Mouse (Mus musculus) left cerebral cortex, postnatal 14 days (tissue): ENCODE results near the gene Aph1c. TPM values are rescaled to one million over a fixed set of nuclear protein-coding genes. Genes with fewer than 3 reads are reported as not detected.
"Not testable (repeated sequence)": the region's sequence is repeated elsewhere in the genome, so short reads cannot be mapped to it uniquely, and the experiment has no call there.

Experiments
- DNase-seq, 2 experiments: peaks; one replicate each; pipeline ENCODE4 v3.0.0; 2021 to 2022; ENCODE audit warnings: low spot score in 2 of 2, mixed read lengths in 1 of 2
- intact Hi-C: fragments of 180-260 bp; cut with DNase I; formaldehyde crosslinking; loops from one replicate; pipeline ENCODE4 v1.15.1; 2025
- total RNA-seq, 2 experiments: library from RNA; stranded (reverse); gene quantifications; 2 replicates each; pipeline ENCODE4 v1.2.3; 2021

Gene Aph1c
- total RNA-seq, 2 experiments from 2014 or later: 4.6 to 5.0 TPM

DNA sequence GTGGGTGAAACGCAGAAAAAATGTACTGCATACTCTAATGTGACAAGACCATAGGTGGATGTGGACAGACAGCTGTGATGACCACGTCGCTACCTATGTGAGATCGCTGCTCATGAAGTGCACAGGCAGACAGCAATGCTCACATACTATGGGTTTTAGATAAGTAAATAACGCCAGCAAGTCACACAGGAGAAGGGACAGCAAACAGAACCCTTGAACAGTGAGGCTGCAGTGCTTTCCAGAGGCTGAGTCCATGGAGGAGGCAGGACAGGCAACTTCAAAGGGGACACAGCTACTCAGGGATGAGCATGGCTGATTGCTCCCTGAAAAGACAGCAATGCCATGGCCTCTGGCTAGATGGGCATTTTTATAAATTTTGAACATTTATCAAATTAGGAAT lies 12.3 kb upstream of the Aph1c start:
- intact Hi-C loops: no loop called here

GRCm38 (mm10) chr9:66835097-66835480 lies 563 bp upstream of the Aph1c start:
- DNase-seq: no peak
- intact Hi-C loops: loop anchor here (2.0 kb wide), 1 partner anchor 104 kb away; no protein-coding TSS in a partner anchor

More for the DNA sequence above, 12.3 kb upstream of the Aph1c start:
- no peak for DNase-seq

- intact Hi-C loops: loop anchor here (2.0 kb wide), 1 partner anchor 105 kb away; no protein-coding TSS in a partner anchor
- DNase-seq: no peak
These were observed 675 bp downstream of the Aph1c start for GRCm38 (mm10) chr9:66833851-66834250.

DNA sequence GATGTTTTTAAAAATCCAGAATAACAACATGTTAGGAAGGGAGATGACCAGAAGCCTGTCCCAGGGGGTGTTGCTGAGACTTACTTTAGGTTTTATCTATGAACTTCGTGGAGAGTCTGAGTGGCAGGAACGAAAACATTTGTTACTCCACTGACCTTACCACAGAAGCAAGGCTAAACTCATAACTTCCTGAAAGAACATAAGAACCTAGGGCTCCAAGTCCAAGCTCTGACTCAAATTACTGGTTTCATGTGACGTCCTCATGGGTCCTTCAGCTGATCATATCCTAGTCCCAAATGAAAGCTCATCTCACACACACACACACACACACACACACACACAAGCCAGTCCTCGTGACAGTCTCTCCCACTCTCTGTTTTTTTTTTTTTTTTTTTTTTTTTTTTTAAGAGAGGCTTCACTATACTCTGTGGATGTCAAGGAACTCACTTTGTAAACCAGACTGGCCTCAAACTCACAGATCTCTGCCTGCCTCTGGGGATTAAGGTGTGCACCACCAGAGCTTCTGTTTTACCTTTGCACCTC lies 2.1 kb downstream of the Aph1c start:
- intact Hi-C loops: no loop called here
- no peak for DNase-seq

DNA sequence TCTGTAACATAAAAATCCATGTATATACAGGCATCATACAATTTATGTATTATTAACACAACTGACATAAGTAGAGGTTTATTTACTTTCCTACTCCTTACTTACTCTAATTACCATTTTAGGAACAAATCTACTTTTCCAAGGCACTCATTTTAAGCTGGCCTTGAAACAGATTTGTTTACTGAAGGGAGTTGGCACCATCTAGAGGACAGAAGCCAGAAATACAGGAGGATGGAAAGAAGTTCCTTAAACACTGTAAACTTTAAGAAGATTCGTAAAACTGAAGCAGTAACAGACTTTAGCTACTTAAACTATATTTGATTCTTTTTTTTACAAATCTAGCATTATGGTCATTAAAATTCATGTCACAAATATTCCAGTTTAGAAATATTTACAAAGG lies 8.5 kb downstream of the Aph1c start:
- intact Hi-C loops: loop anchor here (2.0 to 10.0 kb wide), 3 partner anchors 35 to 311 kb away; partner anchors contain the start of gene Fbxl22
- peak; percentile 60 to 61 for DNase-seq

DNA sequence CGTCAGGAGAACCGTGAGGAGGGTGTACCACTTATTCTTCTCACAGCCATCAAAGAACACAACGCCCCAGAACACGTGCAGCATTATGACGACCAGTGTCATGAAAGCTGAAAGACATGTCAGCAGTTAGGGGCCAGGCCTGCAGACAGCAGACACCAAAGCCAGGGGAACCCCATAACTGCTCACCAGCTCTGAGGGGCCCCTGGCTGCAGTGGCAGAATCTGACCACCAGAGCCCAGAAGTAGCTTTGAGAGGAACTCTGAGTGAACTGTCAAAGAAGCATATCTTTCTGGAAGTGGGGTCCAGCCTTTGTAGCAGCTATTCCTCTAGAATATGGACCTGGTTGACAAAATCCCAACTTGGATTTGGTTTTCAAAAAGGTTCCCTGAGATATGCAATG lies 12.3 kb downstream of the Aph1c start:
- DNase-seq: not testable (repeated sequence)
- intact Hi-C loops: loop anchor here (10.0 kb wide), 1 partner anchor 307 kb away; the partner anchor contains the start of gene Fbxl22

- DNase-seq: no peak
- intact Hi-C loops: loop anchor here (10.0 kb wide), 1 partner anchor 306 kb away; the partner anchor contains the start of gene Fbxl22
These were observed 13.5 kb downstream of the Aph1c start for GRCm38 (mm10) chr9:66820996-66821395.

DNA sequence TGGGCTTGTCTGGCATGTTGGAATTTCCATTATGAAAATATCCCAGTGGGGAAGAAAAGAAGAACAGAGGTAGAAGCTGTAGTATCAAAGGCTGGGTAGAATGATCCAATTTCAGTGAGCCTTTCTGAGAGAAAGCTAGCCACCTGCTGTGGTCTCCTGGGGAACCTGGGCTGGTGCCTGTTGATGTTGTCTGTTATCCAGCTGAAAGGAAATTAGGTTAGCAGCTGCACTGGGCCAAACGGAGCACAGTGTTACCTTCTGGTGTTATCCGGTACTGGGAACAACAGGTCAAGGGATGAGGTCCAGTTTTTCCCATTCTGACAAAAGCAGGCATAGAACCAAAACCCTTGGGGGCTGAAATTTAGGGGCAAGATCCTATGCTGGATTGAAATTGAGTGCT lies 21.1 kb downstream of the Aph1c start:
- no peak for DNase-seq
- intact Hi-C loops: no loop called here

DNA sequence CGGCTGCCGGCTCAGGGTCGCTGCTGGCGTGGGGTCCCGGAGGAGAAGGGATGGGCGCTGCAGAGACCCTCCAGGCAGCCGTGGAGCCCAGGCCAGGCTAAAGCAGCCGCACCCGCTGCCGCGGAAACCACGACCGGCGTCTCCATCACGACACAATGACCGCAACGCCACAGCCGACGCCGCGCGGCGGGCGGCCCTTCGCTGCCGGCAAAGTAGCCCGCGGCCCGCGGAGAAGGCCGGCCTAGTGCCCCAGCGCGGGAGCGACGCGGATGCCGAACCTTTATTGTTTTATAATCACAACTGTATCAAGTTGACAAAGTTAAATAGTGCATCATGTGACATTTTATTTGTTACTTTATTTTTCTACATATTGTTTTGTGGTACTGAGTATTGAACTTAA lies 28.6 kb downstream of the Aph1c start:
- intact Hi-C loops, DNase-seq: not testable (repeated sequence)

DNA sequence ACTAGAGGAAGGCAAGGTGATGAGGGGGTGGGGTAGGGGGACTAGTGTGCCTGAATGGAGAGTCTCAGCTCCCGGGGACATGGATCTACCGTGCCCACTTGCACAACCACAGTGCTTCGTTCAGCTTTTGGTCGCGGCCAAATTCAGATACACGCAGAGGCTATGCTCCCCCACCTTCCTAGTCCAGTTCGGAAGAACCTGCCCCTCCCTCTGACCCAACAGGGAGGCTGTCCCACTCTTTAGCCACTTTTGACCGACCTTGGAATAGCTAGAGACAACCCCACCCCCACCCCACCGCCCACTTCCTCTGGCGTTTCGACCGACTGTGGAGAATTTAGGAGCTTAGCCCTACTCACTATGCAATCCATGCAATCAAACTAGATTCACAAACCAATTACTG lies 32.6 kb downstream of the Aph1c start:
- DNase-seq: no peak
- intact Hi-C loops: no loop called here

DNA sequence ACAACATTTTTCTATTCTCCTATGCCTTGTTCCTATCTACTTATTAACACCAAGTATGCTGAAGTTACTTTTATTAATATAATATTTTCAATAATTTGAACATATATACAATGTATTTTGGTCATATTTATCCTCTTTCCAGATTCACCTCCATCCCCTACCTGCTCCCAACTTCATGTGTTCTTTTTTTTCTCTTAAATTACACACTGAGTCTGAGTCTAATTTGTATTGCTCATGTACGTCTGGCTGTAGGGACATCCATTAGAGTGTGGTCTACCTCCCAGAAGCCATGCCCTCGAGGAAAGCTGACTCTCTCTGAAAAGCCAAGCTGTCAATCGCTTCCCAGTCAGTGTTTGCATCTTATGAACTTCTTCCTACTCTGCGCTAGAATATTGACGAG lies 37.8 kb downstream of the Aph1c start, which contains the start of gene Gm10647:
Gene Gm10647, plus strand, starts transcription at position 301 of the 400 bp plus-strand sequence.
- no peak for DNase-seq
- intact Hi-C loops: no loop called here

GRCm38 (mm10) chr9:66795464-66796324 lies 38.8 kb downstream of the Aph1c start, which contains the start of gene Aph1b:
TSS of gene Aph1b (minus strand) at chr9:66795490.
- DNase-seq: peak; percentile 91 to 93
- intact Hi-C loops: no loop called here

- DNase-seq: no peak
- intact Hi-C loops: loop anchor here (5.0 kb wide), 1 partner anchor 283 kb away; the partner anchor contains the start of gene Fbxl22
These were observed 39.7 kb downstream of the Aph1c start for GRCm38 (mm10) chr9:66794629-66795463.

DNA sequence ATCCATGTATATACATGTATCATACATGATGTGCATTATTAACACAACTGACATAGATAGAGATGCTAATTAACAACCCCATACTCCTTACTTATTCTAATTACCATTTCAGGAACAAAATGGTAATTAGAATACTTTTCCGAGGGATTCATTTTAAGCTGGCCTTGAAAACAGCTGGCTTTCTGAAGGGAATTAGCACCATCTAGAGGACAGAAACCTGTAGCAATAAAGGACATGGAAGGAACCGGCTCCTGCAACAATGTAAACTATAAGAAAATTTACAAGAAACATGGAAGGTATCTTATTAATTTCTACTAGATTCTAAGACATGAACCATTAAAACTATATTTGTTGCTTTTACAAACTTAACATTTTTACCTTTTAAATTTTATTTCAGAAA lies 46.7 kb downstream of the Aph1c start:
- intact Hi-C loops: loop anchor here (5.0 kb wide), 2 partner anchors 81 to 141 kb away; no protein-coding TSS in a partner anchor
- DNase-seq: peak; percentile 55 to 59

DNA sequence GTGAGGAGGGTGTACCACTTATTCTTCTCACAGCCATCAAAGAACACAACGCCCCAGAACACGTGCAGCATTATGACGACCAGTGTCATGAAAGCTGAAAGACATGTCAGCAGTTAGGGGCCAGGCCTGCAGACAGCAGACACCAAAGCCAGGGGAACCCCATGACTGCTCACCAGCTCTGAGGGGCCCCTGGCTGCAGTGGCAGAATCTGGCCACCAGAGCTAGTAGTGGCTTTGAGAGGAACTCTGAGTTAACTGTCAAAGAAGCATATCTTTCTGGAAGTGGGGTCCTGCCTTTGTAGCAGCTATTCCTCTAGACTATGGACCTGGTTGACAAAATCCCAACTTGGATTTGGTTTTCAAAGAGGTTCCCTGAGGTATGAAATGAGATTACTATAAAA lies 50.0 kb downstream of the Aph1c start:
- intact Hi-C loops, DNase-seq: not testable (repeated sequence)

DNA sequence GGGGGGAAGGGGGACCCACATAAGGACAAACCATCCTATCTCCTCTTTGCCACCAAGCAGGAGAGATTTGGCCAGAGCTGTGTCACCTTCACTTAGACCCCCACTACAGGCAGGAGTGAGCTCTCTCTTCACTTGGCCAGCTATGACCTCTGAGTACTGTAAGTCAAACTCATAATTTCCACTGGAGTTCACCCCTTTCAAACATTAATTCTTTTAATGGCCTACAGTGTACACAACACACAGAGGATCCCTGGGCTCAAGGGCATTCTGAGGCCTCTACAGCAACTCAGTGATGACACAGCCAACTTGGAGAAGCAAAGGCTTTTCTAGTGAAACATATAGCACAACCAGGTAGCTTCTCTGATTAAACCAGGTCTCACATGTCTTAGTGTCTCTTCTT lies 63.8 kb downstream of the Aph1c start:
- intact Hi-C loops: loop anchor here (5.0 kb wide), 1 partner anchor 123 kb away; no protein-coding TSS in a partner anchor

DNA sequence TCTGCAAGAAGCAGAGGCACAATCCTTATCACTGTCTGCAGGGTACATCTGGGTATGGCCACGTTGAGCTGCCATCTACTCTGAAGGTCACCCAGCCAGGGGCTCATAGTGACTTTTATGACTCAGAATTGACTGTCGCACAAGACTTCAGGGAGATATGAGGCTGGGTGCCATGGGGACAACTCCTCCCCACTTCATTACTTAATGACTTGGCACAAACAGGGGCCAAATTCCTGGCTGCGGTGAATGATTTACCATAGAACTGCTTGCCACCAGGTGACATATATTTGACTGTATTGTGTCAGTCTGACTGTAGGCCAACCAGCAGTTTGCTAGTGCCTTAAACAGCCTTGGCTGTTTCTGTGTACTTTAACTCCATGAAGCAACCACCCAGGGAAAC lies 65.3 kb downstream of the Aph1c start:
- intact Hi-C loops: no loop called here
- no peak for DNase-seq

More for the DNA sequence above, 63.8 kb downstream of the Aph1c start:
- no peak for DNase-seq

- no peak for DNase-seq
- intact Hi-C loops: no loop called here
These were observed 65.8 kb downstream of the Aph1c start for GRCm38 (mm10) chr9:66768721-66769120.
